ENCODE assay signal across 9 mouse cellular contexts in genomic region chr2:179975851-179976250, GRCm38 (mm10). TPM values are rescaled to one million over a fixed set of nuclear protein-coding genes. Genes with fewer than 3 reads are reported as not detected.
DNase-seq lines count a peak whose midpoint lies in the region; ATAC-seq and TF ChIP-seq lines count a peak whose summit lies in the region.
"Had no signal": no experiment of that assay in that cellular context is flagged by ENCODE, and none has a peak within 500 bp of the region (broad histone marks: within the 10 kb centered on the region; RNA-seq: fewer than 3 reads in every experiment).

No protein-coding gene starts in this region.

- H3K4me2 ChIP-seq in heart, embryonic 12.5 days = peak overlapping the region; percentile 99
- H3K4me2 ChIP-seq in midbrain, embryonic 11.5 days = peak overlapping the region; percentile 100

- H3K27me3 ChIP-seq in heart, embryonic 12.5 days (replicated peaks) = no peaks in the 10 kb centered on the region
- no peaks in the 10 kb centered on the region for H3K27me3 ChIP-seq in ES-Bruce4 (ENCODE audit: control insufficient read depth, insufficient read depth, low read length, poor library complexity, severe bottlenecking)
- H3K27me3 ChIP-seq in midbrain, embryonic 11.5 days (ENCODE audit: control insufficient read depth, insufficient read depth, low read length) = 0 out of 2 replicates have a peak, but pooled peaks cover 3% of the 10 kb centered on the region

- peak overlapping the region; percentile 78 for H3K27ac ChIP-seq in heart, embryonic 12.5 days (ENCODE audit: poor library complexity, severe bottlenecking)
- H3K27ac ChIP-seq in ES-Bruce4 (ENCODE audit: insufficient read depth, low read length) = no peak overlapping the region
- H3K27ac ChIP-seq in midbrain, embryonic 11.5 days (ENCODE audit: low read depth, low read length) = no peak overlapping the region
- H3K27ac ChIP-seq in layer of hippocampus, adult 2 months = no peak overlapping the region
- H3K27ac ChIP-seq: macrophage had no signal

- DNase-seq in heart, adult 9 months (ENCODE audit: low spot score in 2 of 2) = no peak
- DNase-seq in cerebellum, postnatal 14 days = peak; percentile 48 to 52
- peak; percentile 31 for DNase-seq in induced T-regulatory cell, adult 2 months (ENCODE audit: low read depth)
- DNase-seq in midbrain, embryonic 11.5 days (ENCODE audit: low spot score, missing footprints) = no peak
- no peak for DNase-seq in frontal cortex, postnatal 10 days (ENCODE audit: low spot score in 2 of 2)
- DNase-seq in layer of hippocampus, adult 2 months (ENCODE audit: low spot score in 2 of 2) = no peak

- WGBS in heart, embryonic 12.5 days = 38% methylated on average over 82 of the region's 82 CpGs
- 0% methylated on average over 15 of the region's 82 CpGs for WGBS in midbrain, embryonic 11.5 days

- H3K4me3 ChIP-seq in heart, embryonic 12.5 days = peak overlapping the region; percentile 94
- 0 out of 2 replicates have a peak overlapping the region, but pooled peaks have one; percentile 16 for H3K4me3 ChIP-seq in ES-Bruce4 (ENCODE audit: low read depth, low read length)
- H3K4me3 ChIP-seq in midbrain, embryonic 11.5 days (ENCODE audit: low read depth, low read length) = peak overlapping the region; percentile 90
- H3K4me3 ChIP-seq in layer of hippocampus, adult 2 months = no peak overlapping the region

- TF ChIP-seq EP300 in ES-Bruce4 (IDR thresholded peaks at IDR 0.05; ENCODE audit: insufficient read depth, low read depth, low read length) = no peak

- TF ChIP-seq POLR2A in ES-Bruce4 (IDR thresholded peaks at IDR 0.05; ENCODE audit: insufficient read depth, low read length) = no peak

- no peak for ATAC-seq in heart, embryonic 12.5 days (ENCODE audit: insufficient number of reproducible peaks, low FRiP score)
- no peak for ATAC-seq in midbrain, embryonic 11.5 days (ENCODE audit: low FRiP score)

- H3K9ac ChIP-seq in heart, embryonic 12.5 days = peak overlapping the region; percentile 90
- H3K9ac ChIP-seq in ES-Bruce4 (ENCODE audit: low read depth, poor library complexity, severe bottlenecking) = peak overlapping the region; percentile 81
- H3K9ac ChIP-seq in midbrain, embryonic 11.5 days (ENCODE audit: low read length) = peak overlapping the region; percentile 91

- H3K4me1 ChIP-seq in heart, embryonic 12.5 days (replicated peaks) = peaks cover 63% of the 10 kb centered on the region
- H3K4me1 ChIP-seq in ES-Bruce4 (ENCODE audit: control insufficient read depth, insufficient read depth, low read length) = peaks cover 3% of the 10 kb centered on the region
- peaks cover 31% of the 10 kb centered on the region for H3K4me1 ChIP-seq in midbrain, embryonic 11.5 days (ENCODE audit: control insufficient read depth, insufficient read depth, low read length)

- no peak for TF ChIP-seq CTCF in ES-Bruce4 (IDR thresholded peaks at IDR 0.05; ENCODE audit: low read depth, low read length)
- TF ChIP-seq CTCF in layer of hippocampus, adult 2 months (conservative IDR thresholded peaks at IDR 0.05) = no peak

- H3K9me3 ChIP-seq in heart, embryonic 12.5 days (replicated peaks) = no peaks in the 10 kb centered on the region
- H3K9me3 ChIP-seq in ES-Bruce4 (replicated peaks; ENCODE audit: control insufficient read depth, insufficient read depth, low read length, poor library complexity, severe bottlenecking) = no peaks in the 10 kb centered on the region
- H3K9me3 ChIP-seq in midbrain, embryonic 11.5 days (ENCODE audit: control insufficient read depth, low read length) = no peaks in the 10 kb centered on the region

- no peaks in the 10 kb centered on the region for H3K36me3 ChIP-seq in heart, embryonic 12.5 days
- H3K36me3 ChIP-seq in ES-Bruce4 (ENCODE audit: control insufficient read depth, insufficient read depth, low read length, poor library complexity, severe bottlenecking) = no peaks in the 10 kb centered on the region
- no peaks in the 10 kb centered on the region for H3K36me3 ChIP-seq in midbrain, embryonic 11.5 days (ENCODE audit: control insufficient read depth, insufficient read depth, low read length)

RNA-seq across cellular contexts. Expression of gene Taf4, which starts 0.6 kb away (rescaled TPM):
- polyA plus RNA-seq in heart, embryonic 12.5 days (2016; fragmentation: Nextera tagmentation; extraction: Ambion mirVana) = 2.4 and 2.7 TPM in 2 replicates
- polyA plus RNA-seq in ES-Bruce4 (2011; ENCODE audit: insufficient read depth, insufficient read length, low read depth, missing spikeins) = 22.4 and 26.4 TPM in 2 replicates
- 5.8 and 6.0 TPM in 2 replicates for polyA plus RNA-seq in midbrain, embryonic 11.5 days (2014; fragmentation: Nextera tagmentation; extraction: Ambion mirVana)
- 10 to 100 TPM; 22.5 to 23.4 TPM for total RNA-seq in layer of hippocampus, adult 2 months (2021)

RNA-seq across cellular contexts. Expression of gene Lsm14b, which starts 48.9 kb away (rescaled TPM):
- 4.8 and 6.9 TPM in 2 replicates for polyA plus RNA-seq in heart, embryonic 12.5 days (2016; fragmentation: Nextera tagmentation; extraction: Ambion mirVana)
- 55.6 and 59.8 TPM in 2 replicates for polyA plus RNA-seq in ES-Bruce4 (2011; ENCODE audit: insufficient read depth, insufficient read length, low read depth, missing spikeins)
- polyA plus RNA-seq in midbrain, embryonic 11.5 days (2014; fragmentation: Nextera tagmentation; extraction: Ambion mirVana) = 11.1 and 14.5 TPM in 2 replicates
- 100 to 1,000 TPM in 1 of 2 experiments, 10 to 100 TPM in 1; 93.9 to 100 TPM for total RNA-seq in layer of hippocampus, adult 2 months (2021)

Comparison
In these comparisons a context has a peak if more than half of its experiments do, and no peak if none do; other contexts are left out.
1. DNase-seq: peak in cerebellum, postnatal 14 days (2 of 2) and induced T-regulatory cell, adult 2 months (single experiment); none in heart, adult 9 months (0 of 2), midbrain, embryonic 11.5 days (single experiment), frontal cortex, postnatal 10 days (0 of 2) and layer of hippocampus, adult 2 months (0 of 2).
2. Peak in every context shown above with its lines, with median percentiles within 50 percentile points of each other: H3K9ac ChIP-seq.